Mouse (Mus musculus) midbrain, embryonic 12.5 days (tissue): ENCODE measurements around the gene Usp48. TPM values are rescaled to one million over a fixed set of nuclear protein-coding genes. Genes with fewer than 3 reads are reported as not detected.

ENCODE experiments used
- ATAC-seq: fragments of 200-750 bp; cut with Nextera tagmentation; 2 replicates; pipeline ENCODE4 v1.8.0; 2017; ENCODE audit warnings: low read depth, moderate TSS enrichment, moderate library complexity; ENCODE audit not compliant: low FRiP score
- H3K27ac ChIP-seq: fragments of 300-500 bp; sonication (generic); replicated peaks from 2 replicates; pipeline ENCODE4 v1.5.1; 2016; ENCODE audit warnings: mild to moderate bottlenecking
- H3K27me3 ChIP-seq: fragments of 300-500 bp; sonication (generic); 2 replicates; pipeline ENCODE4 v1.6.1; 2016; ENCODE audit warnings: mild to moderate bottlenecking
- H3K36me3 ChIP-seq: fragments of 300-500 bp; sonication (generic); 2 replicates; pipeline ENCODE4 v1.6.1; 2016
- H3K4me1 ChIP-seq: fragments of 300-500 bp; sonication (generic); 2 replicates; pipeline ENCODE4 v1.6.1; 2016
- H3K4me2 ChIP-seq: fragments of 300-500 bp; sonication (generic); replicated peaks from 2 replicates; pipeline ENCODE4 v1.6.1; 2016; ENCODE audit warnings: mild to moderate bottlenecking, moderate library complexity
- H3K4me3 ChIP-seq: fragments of 300-500 bp; sonication (generic); 2 replicates; pipeline ENCODE4 v1.5.1; 2016; ENCODE audit warnings: mild to moderate bottlenecking
- H3K9ac ChIP-seq: fragments of 300-500 bp; sonication (generic); replicated peaks from 2 replicates; pipeline ENCODE4 v1.6.1; 2016; ENCODE audit warnings: mild to moderate bottlenecking, moderate library complexity
- H3K9me3 ChIP-seq: fragments of 300-500 bp; sonication (generic); 2 replicates; pipeline ENCODE4 v1.6.1; 2016; ENCODE audit warnings: mild to moderate bottlenecking
- WGBS: fragments of 180-500 bp; shearing (Covaris S2); methylation state at CpG from one replicate; pipeline ENCODE4 v1.1.7; 2016; 5-methylcytosine and 5-hydroxymethylcytosine counted together
- polyA plus RNA-seq: library from polyadenylated mRNA; unstranded; fragments of >200 nt; fragmentation: Nextera tagmentation; extraction: Ambion mirVana; gene quantifications from 2 replicates; pipeline ENCODE4 v1.2.1, GENCODE M21; 2016

Usp48 gene
- polyA plus RNA-seq, 1 experiment from 2014 or later = 87.3 TPM

- Histone ChIP-seq H3K27me3 (peaks cover 78% of the 10 kb centered on the region), H3K4me2 (no peak overlapping the region), H3K4me3 (no peak overlapping the region), H3K9me3 (no peaks in the 10 kb centered on the region), H3K36me3 (no peaks in the 10 kb centered on the region), H3K27ac (no peak overlapping the region), H3K4me1 (peaks cover 25% of the 10 kb centered on the region), H3K9ac (no peak overlapping the region)
- 81% methylated on average over 2 of the region's 2 CpGs for WGBS
- no peak for ATAC-seq
These were observed 86.5 kb downstream of the Usp48 start for GRCm38 (mm10) chr4:137679979-137680550.

- Histone ChIP-seq H3K27ac (no peak overlapping the region), H3K4me1 (peaks cover 25% of the 10 kb centered on the region), H3K4me2 (peak overlapping the region; percentile 72; the same call in 1 of the 2 replicates), H3K9me3 (no peaks in the 10 kb centered on the region), H3K36me3 (no peaks in the 10 kb centered on the region), H3K4me3 (no peak overlapping the region), H3K27me3 (peaks cover 82% of the 10 kb centered on the region), H3K9ac (no peak overlapping the region)
- ATAC-seq = no peak
- 30% methylated on average over 7 of the region's 7 CpGs for WGBS
These were observed 87.2 kb downstream of the Usp48 start for GRCm38 (mm10) chr4:137680721-137681120.

GRCm38 (mm10) chr4:137681408-137682104 lies 88.0 kb downstream of the Usp48 start:
- H3K27ac ChIP-seq = no peak overlapping the region
- peaks cover 84% of the 10 kb centered on the region for H3K27me3 ChIP-seq
- WGBS = 6% methylated on average over 52 of the region's 52 CpGs
- H3K4me1 ChIP-seq = peaks cover 27% of the 10 kb centered on the region
- peak overlapping the region; percentile 72 for H3K4me2 ChIP-seq
- no peaks in the 10 kb centered on the region for H3K36me3 ChIP-seq
- H3K9me3 ChIP-seq = no peaks in the 10 kb centered on the region
- peak overlapping the region; percentile 46 for H3K9ac ChIP-seq
- peak overlapping the region; percentile 38 for H3K4me3 ChIP-seq
- peak; percentile 61; the same call in 1 of the 2 replicates for ATAC-seq

- WGBS = 53% methylated on average over 7 of the region's 7 CpGs
- H3K27me3 ChIP-seq = peaks cover 75% of the 10 kb centered on the region
These were observed 89.5 kb downstream of the Usp48 start for GRCm38 (mm10) chr4:137682961-137683453.

GRCm38 (mm10) chr4:137684830-137685343 lies 91.3 kb downstream of the Usp48 start:
- Histone ChIP-seq H3K4me3 (no peak overlapping the region), H3K36me3 (no peaks in the 10 kb centered on the region), H3K9ac (no peak overlapping the region), H3K27ac (no peak overlapping the region), H3K4me1 (peaks cover 23% of the 10 kb centered on the region), H3K4me2 (no peak overlapping the region), H3K27me3 (peaks cover 63% of the 10 kb centered on the region), H3K9me3 (no peaks in the 10 kb centered on the region)
- ATAC-seq = no peak
- WGBS = 38% methylated on average over 9 of the region's 9 CpGs

More at GRCm38 (mm10) chr4:137682961-137683453, 89.5 kb downstream of the Usp48 start:
- Histone ChIP-seq H3K27ac (no peak overlapping the region), H3K4me3 (no peak overlapping the region), H3K4me1 (peaks cover 23% of the 10 kb centered on the region), H3K4me2 (no peak overlapping the region), H3K9me3 (no peaks in the 10 kb centered on the region), H3K36me3 (no peaks in the 10 kb centered on the region), H3K9ac (no peak overlapping the region)
- ATAC-seq = no peak

GRCm38 (mm10) chr4:137686303-137686702 lies 92.7 kb downstream of the Usp48 start:
- WGBS = 80% methylated on average over 5 of the region's 5 CpGs
- ATAC-seq = no peak

GRCm38 (mm10) chr4:137687234-137687825 lies 93.8 kb downstream of the Usp48 start:
- ATAC-seq = no peak
- no peaks in the 10 kb centered on the region for H3K9me3 ChIP-seq
- no peak overlapping the region for H3K9ac ChIP-seq
- H3K36me3 ChIP-seq = no peaks in the 10 kb centered on the region
- no peak overlapping the region for H3K27ac ChIP-seq
- H3K4me2 ChIP-seq = no peak overlapping the region
- no peak overlapping the region for H3K4me3 ChIP-seq
- peaks cover 3% of the 10 kb centered on the region; the same call in 1 of the 2 replicates for H3K4me1 ChIP-seq
- peaks cover 38% of the 10 kb centered on the region for H3K27me3 ChIP-seq
- 86% methylated on average over 14 of the region's 14 CpGs for WGBS

More at GRCm38 (mm10) chr4:137686303-137686702, 92.7 kb downstream of the Usp48 start:
- Histone ChIP-seq H3K4me2 (no peak overlapping the region), H3K36me3 (no peaks in the 10 kb centered on the region), H3K27ac (no peak overlapping the region), H3K27me3 (peaks cover 49% of the 10 kb centered on the region), H3K9me3 (no peaks in the 10 kb centered on the region), H3K9ac (no peak overlapping the region), H3K4me3 (no peak overlapping the region), H3K4me1 (peaks cover 13% of the 10 kb centered on the region)

GRCm38 (mm10) chr4:137692107-137692902 lies 98.8 kb downstream of the Usp48 start:
- H3K4me1 ChIP-seq = peaks cover 6% of the 10 kb centered on the region; the same call in 1 of the 2 replicates

GRCm38 (mm10) chr4:137695300-137695699 lies 101.7 kb downstream of the Usp48 start:
- H3K36me3 ChIP-seq = no peaks in the 10 kb centered on the region
- H3K27ac ChIP-seq = no peak overlapping the region
- H3K9ac ChIP-seq = no peak overlapping the region
- WGBS = 80% methylated on average over 8 of the region's 8 CpGs
- H3K9me3 ChIP-seq = no peaks in the 10 kb centered on the region
- ATAC-seq = no peak
- no peak overlapping the region for H3K4me2 ChIP-seq
- H3K4me1 ChIP-seq = peaks cover 19% of the 10 kb centered on the region
- no peak overlapping the region for H3K4me3 ChIP-seq
- H3K27me3 ChIP-seq = no peaks in the 10 kb centered on the region

More at GRCm38 (mm10) chr4:137692107-137692902, 98.8 kb downstream of the Usp48 start:
- no peak for ATAC-seq
- Histone ChIP-seq H3K9me3 (no peaks in the 10 kb centered on the region), H3K36me3 (no peaks in the 10 kb centered on the region), H3K27me3 (0 out of 2 replicates have a peak, but pooled peaks cover 2% of the 10 kb centered on the region), H3K4me3 (no peak overlapping the region), H3K4me2 (no peak overlapping the region), H3K27ac (no peak overlapping the region), H3K9ac (no peak overlapping the region)
- 84% methylated on average over 10 of the region's 10 CpGs for WGBS

- WGBS = 37% methylated on average over 4 of the region's 4 CpGs
- H3K27me3 ChIP-seq = no peaks in the 10 kb centered on the region
- no peak overlapping the region for H3K9ac ChIP-seq
- H3K4me3 ChIP-seq = no peak overlapping the region
- no peak overlapping the region for H3K27ac ChIP-seq
- peaks cover 19% of the 10 kb centered on the region for H3K4me1 ChIP-seq
- ATAC-seq = no peak
- no peak overlapping the region for H3K4me2 ChIP-seq
- no peaks in the 10 kb centered on the region for H3K36me3 ChIP-seq
- H3K9me3 ChIP-seq = no peaks in the 10 kb centered on the region
These were observed 102.3 kb downstream of the Usp48 start for GRCm38 (mm10) chr4:137695900-137696299.

GRCm38 (mm10) chr4:137697156-137697885 lies 103.8 kb downstream of the Usp48 start:
- Histone ChIP-seq H3K27me3 (no peaks in the 10 kb centered on the region; the same call in 1 of the 2 replicates), H3K36me3 (no peaks in the 10 kb centered on the region), H3K4me2 (no peak overlapping the region), H3K4me3 (no peak overlapping the region), H3K9ac (no peak overlapping the region), H3K4me1 (peaks cover 19% of the 10 kb centered on the region), H3K9me3 (no peaks in the 10 kb centered on the region), H3K27ac (no peak overlapping the region)
- 74% methylated on average over 13 of the region's 13 CpGs for WGBS
- ATAC-seq = no peak
